Mouse (Mus musculus) adrenal gland, adult 18-20 months (tissue): ENCODE data around the gene Gm9732. TPM values are rescaled to one million over a fixed set of nuclear protein-coding genes. Genes with fewer than 3 reads are reported as not detected.
"Not testable (repeated sequence)": the region's sequence is repeated elsewhere in the genome, so short reads cannot be mapped to it uniquely, and the experiment has no call there.

Experiments
- DNase-seq, 2 experiments: peaks; one replicate each; pipeline ENCODE4 v3.0.0; 2021 to 2022; ENCODE audit warnings: low spot score in 2 of 2
- long read RNA-seq, 2 experiments: library from polyadenylated mRNA; stranded (forward); transcript quantifications; one replicate each; pipeline ENCODE4 v2.0.0; 2021
- total RNA-seq, 2 experiments: library from RNA; stranded (reverse); gene quantifications; 1 replicate in 1 of 2; 2 replicates in 1 of 2; pipeline ENCODE4 v1.2.3; 2021

Gene Gm9732
- total RNA-seq = not detected
- long read RNA-seq, experiment 1 = 0 reads
- long read RNA-seq, experiment 2 = 0 reads

GRCm38 (mm10) chr14:43274986-43275511 is at the start of gene Gm9732:
TSS of gene Gm9732 (plus strand) at chr14:43275036.
- peak in 1 of 2 experiments; percentile 39 for DNase-seq

- not testable (repeated sequence) for DNase-seq
Measured at GRCm38 (mm10) chr14:43235204-43235603, 39.6 kb upstream of the Gm9732 start, which contains the start of gene Gm8122. TSS of gene Gm8122 (minus strand) at chr14:43235304.

GRCm38 (mm10) chr14:43237769-43238168 is 37.1 kb upstream of the Gm9732 start:
- peak in 1 of 2 experiments; percentile 6 for DNase-seq

GRCm38 (mm10) chr14:43249611-43250170 is 25.1 kb upstream of the Gm9732 start:
- DNase-seq = peak in 1 of 2 experiments; percentile 18

GRCm38 (mm10) chr14:43250549-43251253 is 24.1 kb upstream of the Gm9732 start:
- DNase-seq = not testable (repeated sequence)

GRCm38 (mm10) chr14:43256511-43256910 is 18.3 kb upstream of the Gm9732 start:
- not testable (repeated sequence) for DNase-seq

GRCm38 (mm10) chr14:43258349-43258748 is 16.5 kb upstream of the Gm9732 start, which contains the start of gene Gm8126:
TSS of gene Gm8126 (plus strand) at chr14:43258649.
- not testable (repeated sequence) for DNase-seq

- DNase-seq = not testable (repeated sequence)
Measured at GRCm38 (mm10) chr14:43263421-43263820, 11.4 kb upstream of the Gm9732 start.

- not testable (repeated sequence) for DNase-seq
Measured at GRCm38 (mm10) chr14:43268521-43269084, 6.2 kb upstream of the Gm9732 start.

- not testable (repeated sequence) for DNase-seq
Measured at GRCm38 (mm10) chr14:43269211-43269610, 5.6 kb upstream of the Gm9732 start.

- not testable (repeated sequence) for DNase-seq
Measured at GRCm38 (mm10) chr14:43273161-43273560, 1.7 kb upstream of the Gm9732 start.

- DNase-seq = not testable (repeated sequence)
Measured at GRCm38 (mm10) chr14:43275752-43276151, 916 bp downstream of the Gm9732 start.

- not testable (repeated sequence) for DNase-seq
Measured at GRCm38 (mm10) chr14:43277468-43277867, 2.6 kb downstream of the Gm9732 start.

- not testable (repeated sequence) for DNase-seq
Measured at GRCm38 (mm10) chr14:43278146-43278545, 3.3 kb downstream of the Gm9732 start.

- DNase-seq = not testable (repeated sequence)
Measured at GRCm38 (mm10) chr14:43278681-43279080, 3.8 kb downstream of the Gm9732 start.

GRCm38 (mm10) chr14:43293503-43293902 is 18.7 kb downstream of the Gm9732 start, which contains the start of gene Gm8127:
TSS of gene Gm8127 (minus strand) at chr14:43293832.
- not testable (repeated sequence) for DNase-seq

GRCm38 (mm10) chr14:43319516-43319915 is 44.7 kb downstream of the Gm9732 start:
- not testable (repeated sequence) for DNase-seq

GRCm38 (mm10) chr14:43328603-43329002 is 53.8 kb downstream of the Gm9732 start:
- DNase-seq = not testable (repeated sequence)

- not testable (repeated sequence) for DNase-seq
Measured at GRCm38 (mm10) chr14:43331362-43331880, 56.6 kb downstream of the Gm9732 start.

- DNase-seq = not testable (repeated sequence)
Measured at GRCm38 (mm10) chr14:43337646-43338045, 62.8 kb downstream of the Gm9732 start.

GRCm38 (mm10) chr14:43347711-43348110 is 72.9 kb downstream of the Gm9732 start, which contains the start of gene 1700001F09Rik:
TSS of gene 1700001F09Rik (minus strand) at chr14:43347811.
- not testable (repeated sequence) for DNase-seq
